Mouse (Mus musculus): ENCODE results near the gene Smtn.

DNA sequence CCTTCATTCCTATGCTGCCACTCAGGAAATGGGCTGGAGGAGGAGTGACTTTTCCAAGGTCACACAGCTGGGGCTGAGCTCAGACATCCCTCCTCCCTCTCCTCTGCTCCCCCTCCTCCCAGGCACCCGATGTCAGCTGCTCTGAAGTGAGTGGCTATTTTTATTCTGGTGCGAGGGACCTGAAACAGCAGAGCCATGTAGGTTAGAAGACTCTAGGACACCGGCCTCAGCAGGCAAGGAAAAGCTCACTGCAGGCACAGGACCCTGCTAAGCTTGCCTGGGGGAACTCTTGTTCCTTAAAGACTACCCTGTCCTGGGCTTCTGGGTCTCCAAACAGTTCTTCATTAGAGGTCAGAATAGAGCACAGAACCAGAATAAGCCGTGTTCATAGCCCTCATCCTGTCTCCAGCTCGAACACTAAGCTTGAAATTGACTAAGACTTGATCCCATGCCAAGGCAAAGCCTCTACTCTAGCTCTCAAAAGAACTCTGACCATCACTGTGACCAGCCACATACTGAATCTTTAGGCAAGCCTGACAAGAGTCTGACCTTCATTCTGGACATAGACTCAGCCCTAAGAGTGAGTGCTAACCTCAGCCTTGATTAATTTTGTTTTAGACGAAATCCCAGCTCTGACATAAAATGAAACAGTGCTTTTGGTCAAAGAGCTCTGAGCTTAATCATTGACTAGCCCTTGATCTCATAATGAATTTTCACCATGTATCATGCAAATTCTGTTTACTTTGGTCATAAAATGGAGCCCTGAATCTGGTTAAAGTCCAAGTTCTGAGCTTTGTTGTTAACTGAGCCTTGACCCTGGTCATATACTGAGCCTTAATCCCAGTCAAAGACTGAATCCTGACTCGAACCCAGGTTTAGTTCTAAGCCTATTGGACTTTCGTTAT is 31.0 kb downstream of the Smtn start:
- TF ChIP-seq CTCF (conservative IDR thresholded peaks at IDR 0.05; ENCODE audit: low read length) (no peak), POU5F1 (IDR thresholded peaks at IDR 0.05; ENCODE audit: borderline replicate concordance, low read length) (no peak), NANOG (IDR thresholded peaks at IDR 0.05; ENCODE audit: borderline replicate concordance, low read length) (no peak)

Data from E14TG2a.4 (cell line).